Mouse (Mus musculus) thymus, adult 18-20 months (tissue): ENCODE measurements around the gene Mrap.

Experiments used
- DNase-seq, 2 experiments: peaks; one replicate each; pipeline ENCODE4 v3.0.0; 2022; ENCODE audit warnings: mixed read lengths in 2 of 2

The Mrap gene

GRCm38 (mm10) chr16:90759335-90759734 lies 21.3 kb downstream of the Mrap start:
- DNase-seq = no peak

- no peak for DNase-seq
Measured at GRCm38 (mm10) chr16:90760515-90760914, 22.5 kb downstream of the Mrap start.

GRCm38 (mm10) chr16:90765195-90765877 lies 27.3 kb downstream of the Mrap start:
- no peak for DNase-seq

- no peak for DNase-seq
Measured at GRCm38 (mm10) chr16:90766919-90767454, 29.0 kb downstream of the Mrap start.

GRCm38 (mm10) chr16:90774216-90774615 lies 36.2 kb downstream of the Mrap start:
- no peak for DNase-seq

GRCm38 (mm10) chr16:90774646-90775045 lies 36.6 kb downstream of the Mrap start:
- no peak for DNase-seq

- no peak for DNase-seq
Measured at GRCm38 (mm10) chr16:90775946-90776520, 38.0 kb downstream of the Mrap start.

GRCm38 (mm10) chr16:90779783-90780182 lies 41.8 kb downstream of the Mrap start:
- DNase-seq = no peak

GRCm38 (mm10) chr16:90783302-90783701 lies 45.3 kb downstream of the Mrap start:
- DNase-seq = no peak

- DNase-seq = no peak
Measured at GRCm38 (mm10) chr16:90785257-90785656, 47.2 kb downstream of the Mrap start.

- DNase-seq = no peak
Measured at GRCm38 (mm10) chr16:90788580-90788979, 50.6 kb downstream of the Mrap start.

GRCm38 (mm10) chr16:90790946-90791345 lies 52.9 kb downstream of the Mrap start:
- no peak for DNase-seq

GRCm38 (mm10) chr16:90792066-90792465 lies 54.1 kb downstream of the Mrap start:
- DNase-seq = no peak

GRCm38 (mm10) chr16:90792500-90792899 lies 54.5 kb downstream of the Mrap start:
- DNase-seq = no peak

- DNase-seq = no peak
Measured at GRCm38 (mm10) chr16:90794708-90795107, 56.7 kb downstream of the Mrap start.

GRCm38 (mm10) chr16:90798446-90798845 lies 60.4 kb downstream of the Mrap start:
- no peak for DNase-seq

- DNase-seq = no peak
Measured at GRCm38 (mm10) chr16:90798848-90799247, 60.8 kb downstream of the Mrap start.
